In genomic region chr2:122027091-122027490, GRCm38 (mm10) we compare ENCODE assay signal across 8 mouse cellular contexts. TPM values are rescaled to one million over a fixed set of nuclear protein-coding genes. Genes with fewer than 3 reads are reported as not detected.
DNase-seq lines count a peak whose midpoint lies in the region; ATAC-seq and TF ChIP-seq lines count a peak whose summit lies in the region.
"Not testable (repeated sequence)": the region's sequence is repeated elsewhere in the genome, so short reads cannot be mapped to it uniquely, and the experiment has no call there.

No protein-coding gene starts in this region.

- H3K4me3 ChIP-seq in ES-Bruce4 (ENCODE audit: low read depth, low read length); kidney, postnatal 0 days (replicated peaks; ENCODE audit: low read depth, low read length); lung, postnatal 0 days (ENCODE audit: low read depth, low read length): not testable (repeated sequence)
- H3K4me3 ChIP-seq in forebrain, embryonic 10.5 days: peak overlapping the region; percentile 90
- peak overlapping the region; percentile 75; the same call in 1 of the 2 replicates for H3K4me3 ChIP-seq in heart, postnatal 0 days (ENCODE audit: low read depth, low read length)
- peak overlapping the region; percentile 92 for H3K4me3 ChIP-seq in liver, embryonic 13.5 days (replicated peaks)
- H3K4me3 ChIP-seq in testis, adult 2 months (ENCODE audit: control insufficient read depth, low read depth, low read length): peak overlapping the region; percentile 99

- not testable (repeated sequence) for H3K4me2 ChIP-seq in heart, postnatal 0 days (ENCODE audit: low read depth, low read length)
- H3K4me2 ChIP-seq in kidney, postnatal 0 days (ENCODE audit: low read length): peak overlapping the region; percentile 64; the same call in 1 of the 2 replicates
- H3K4me2 ChIP-seq in liver, embryonic 13.5 days: peak overlapping the region; percentile 73
- H3K4me2 ChIP-seq in lung, postnatal 0 days (replicated peaks; ENCODE audit: low read depth, low read length): peak overlapping the region; percentile 72; the same call in 1 of the 2 replicates

- not testable (repeated sequence) for TF ChIP-seq CTCF in ES-Bruce4 (IDR thresholded peaks at IDR 0.05; ENCODE audit: low read depth, low read length); heart, postnatal 0 days (IDR thresholded peaks at IDR 0.05; ENCODE audit: low read depth); kidney, postnatal 0 days (IDR thresholded peaks at IDR 0.05; ENCODE audit: low read depth); lung, postnatal 0 days (IDR thresholded peaks at IDR 0.05); testis, adult 2 months (IDR thresholded peaks at IDR 0.05; ENCODE audit: control insufficient read depth, insufficient read depth, insufficient replicate concordance, low read depth, low read length)

- not testable (repeated sequence) for H3K27ac ChIP-seq in ES-Bruce4 (ENCODE audit: insufficient read depth, low read length); forebrain, embryonic 10.5 days; heart, postnatal 0 days (ENCODE audit: low read depth); kidney, postnatal 0 days; testis, adult 2 months (ENCODE audit: control insufficient read depth, insufficient read depth, low read depth, low read length)
- peak overlapping the region; percentile 95 for H3K27ac ChIP-seq in liver, embryonic 13.5 days
- 0 out of 2 replicates have a peak overlapping the region, but pooled peaks have one; percentile 95 for H3K27ac ChIP-seq in lung, postnatal 0 days (ENCODE audit: low read length)

- TF ChIP-seq EP300 in ES-Bruce4 (IDR thresholded peaks at IDR 0.05; ENCODE audit: insufficient read depth, low read depth, low read length); heart, postnatal 0 days (IDR thresholded peaks at IDR 0.05; ENCODE audit: low read depth); lung, postnatal 0 days (IDR thresholded peaks at IDR 0.05): not testable (repeated sequence)

- 93% methylated on average over 10 of the region's 10 CpGs for WGBS in forebrain, embryonic 10.5 days
- WGBS in heart, postnatal 0 days: 92% methylated on average over 10 of the region's 10 CpGs
- WGBS in kidney, postnatal 0 days: 95% methylated on average over 10 of the region's 10 CpGs
- WGBS in liver, embryonic 13.5 days (ENCODE audit: insufficient replicate concordance): 81% methylated on average over 10 of the region's 10 CpGs
- 93% methylated on average over 10 of the region's 10 CpGs for WGBS in lung, postnatal 0 days

- not testable (repeated sequence) for H3K9me3 ChIP-seq in ES-Bruce4 (replicated peaks; ENCODE audit: control insufficient read depth, insufficient read depth, low read length, poor library complexity, severe bottlenecking); forebrain, embryonic 10.5 days; heart, postnatal 0 days (replicated peaks; ENCODE audit: control insufficient read depth, low read length); kidney, postnatal 0 days (replicated peaks; ENCODE audit: low read length); liver, embryonic 13.5 days (replicated peaks); lung, postnatal 0 days (ENCODE audit: low read length)

- ATAC-seq in heart, postnatal 0 days (ENCODE audit: insufficient read depth, low read depth); kidney, postnatal 0 days (replicated peaks; ENCODE audit: low FRiP score, low read depth); liver, embryonic 13.5 days (ENCODE audit: low read depth); lung, postnatal 0 days: not testable (repeated sequence)

- not testable (repeated sequence) for H3K27me3 ChIP-seq in ES-Bruce4 (ENCODE audit: control insufficient read depth, insufficient read depth, low read length, poor library complexity, severe bottlenecking); forebrain, embryonic 10.5 days (ENCODE audit: poor library complexity, severe bottlenecking); heart, postnatal 0 days (ENCODE audit: control insufficient read depth, insufficient read depth, low read length); kidney, postnatal 0 days (ENCODE audit: insufficient read depth, low read length); liver, embryonic 13.5 days; lung, postnatal 0 days (replicated peaks; ENCODE audit: insufficient read depth, low read length); testis, adult 2 months (ENCODE audit: control insufficient read depth, insufficient read depth, low read length)

- not testable (repeated sequence) for H3K4me1 ChIP-seq in ES-Bruce4 (ENCODE audit: control insufficient read depth, insufficient read depth, low read length); heart, postnatal 0 days (ENCODE audit: control insufficient read depth, insufficient read depth); kidney, postnatal 0 days (replicated peaks; ENCODE audit: insufficient read depth, low read length); lung, postnatal 0 days (ENCODE audit: insufficient read depth, low read depth, low read length); testis, adult 2 months (ENCODE audit: control insufficient read depth, insufficient read depth, low read length)
- H3K4me1 ChIP-seq in forebrain, embryonic 10.5 days: peaks cover 18% of the 10 kb centered on the region
- peaks cover 31% of the 10 kb centered on the region for H3K4me1 ChIP-seq in liver, embryonic 13.5 days (replicated peaks)

- not testable (repeated sequence) for TF ChIP-seq POLR2A in ES-Bruce4 (IDR thresholded peaks at IDR 0.05; ENCODE audit: insufficient read depth, low read length); testis, adult 2 months (IDR thresholded peaks at IDR 0.05; ENCODE audit: control insufficient read depth, low read depth, low read length)

- peak overlapping the region; percentile 99; the same call in 1 of the 2 replicates for H3K9ac ChIP-seq in ES-Bruce4 (ENCODE audit: low read depth, poor library complexity, severe bottlenecking)
- H3K9ac ChIP-seq in heart, postnatal 0 days (replicated peaks; ENCODE audit: low read depth, low read length); kidney, postnatal 0 days (ENCODE audit: low read depth, low read length); lung, postnatal 0 days (replicated peaks; ENCODE audit: low read depth): not testable (repeated sequence)
- H3K9ac ChIP-seq in liver, embryonic 13.5 days: peak overlapping the region; percentile 85

- peak; percentile 22 for DNase-seq in cerebellum, adult 9-10 months
- DNase-seq in forebrain, embryonic 10.5 days (ENCODE audit: extremely low spot score, low spot score); heart, postnatal 0 days (ENCODE audit: low spot score); kidney, postnatal 0 days (ENCODE audit: low spot score); liver, embryonic 13.5 days; lung, postnatal 0 days (ENCODE audit: low spot score): not testable (repeated sequence)

- peaks cover 12% of the 10 kb centered on the region for H3K36me3 ChIP-seq in ES-Bruce4 (ENCODE audit: control insufficient read depth, insufficient read depth, low read length, poor library complexity, severe bottlenecking)
- H3K36me3 ChIP-seq in forebrain, embryonic 10.5 days (replicated peaks): peaks cover 21% of the 10 kb centered on the region
- H3K36me3 ChIP-seq in heart, postnatal 0 days (replicated peaks; ENCODE audit: control insufficient read depth, insufficient read depth, low read length); kidney, postnatal 0 days (ENCODE audit: insufficient read depth, low read length); lung, postnatal 0 days (ENCODE audit: insufficient read depth, low read length); testis, adult 2 months (ENCODE audit: control insufficient read depth, insufficient read depth, low read length): not testable (repeated sequence)
- peaks cover 13% of the 10 kb centered on the region for H3K36me3 ChIP-seq in liver, embryonic 13.5 days

RNA-seq across cellular contexts. Expression of gene Eif3j1, which starts 1.3 kb away (rescaled TPM):
- polyA plus RNA-seq in ES-Bruce4 (2011; ENCODE audit: insufficient read depth, insufficient read length, low read depth, missing spikeins): 21.8 and 24.4 TPM in 2 replicates
- polyA plus RNA-seq in forebrain, embryonic 10.5 days (2016; fragmentation: Nextera tagmentation; extraction: Ambion mirVana): 13.9 and 14.3 TPM in 2 replicates
- total RNA-seq in heart, postnatal 0 days (2014; rRNA removed; ENCODE audit: low replicate concordance): 17.4 and 17.7 TPM in 2 replicates
- polyA plus RNA-seq in heart, postnatal 0 days (2015; fragmentation: Nextera tagmentation; extraction: Ambion mirVana): 10.5 and 11.2 TPM in 2 replicates
- 11.1 and 11.8 TPM in 2 replicates for polyA plus RNA-seq in kidney, postnatal 0 days (2015; fragmentation: Nextera tagmentation; extraction: Ambion mirVana)
- polyA plus RNA-seq in liver, embryonic 13.5 days (2015; fragmentation: Nextera tagmentation; extraction: Ambion mirVana): 11.0 and 13.7 TPM in 2 replicates
- 9.6 and 10.0 TPM in 2 replicates for polyA plus RNA-seq in lung, postnatal 0 days (2015; fragmentation: Nextera tagmentation; extraction: Ambion mirVana)
- polyA plus RNA-seq in testis, adult 2 months (2012; rRNA removed): 8.9 and 9.4 TPM in 2 replicates
